16 mouse cellular contexts compared by ENCODE assay signal in the genomic region with DNA sequence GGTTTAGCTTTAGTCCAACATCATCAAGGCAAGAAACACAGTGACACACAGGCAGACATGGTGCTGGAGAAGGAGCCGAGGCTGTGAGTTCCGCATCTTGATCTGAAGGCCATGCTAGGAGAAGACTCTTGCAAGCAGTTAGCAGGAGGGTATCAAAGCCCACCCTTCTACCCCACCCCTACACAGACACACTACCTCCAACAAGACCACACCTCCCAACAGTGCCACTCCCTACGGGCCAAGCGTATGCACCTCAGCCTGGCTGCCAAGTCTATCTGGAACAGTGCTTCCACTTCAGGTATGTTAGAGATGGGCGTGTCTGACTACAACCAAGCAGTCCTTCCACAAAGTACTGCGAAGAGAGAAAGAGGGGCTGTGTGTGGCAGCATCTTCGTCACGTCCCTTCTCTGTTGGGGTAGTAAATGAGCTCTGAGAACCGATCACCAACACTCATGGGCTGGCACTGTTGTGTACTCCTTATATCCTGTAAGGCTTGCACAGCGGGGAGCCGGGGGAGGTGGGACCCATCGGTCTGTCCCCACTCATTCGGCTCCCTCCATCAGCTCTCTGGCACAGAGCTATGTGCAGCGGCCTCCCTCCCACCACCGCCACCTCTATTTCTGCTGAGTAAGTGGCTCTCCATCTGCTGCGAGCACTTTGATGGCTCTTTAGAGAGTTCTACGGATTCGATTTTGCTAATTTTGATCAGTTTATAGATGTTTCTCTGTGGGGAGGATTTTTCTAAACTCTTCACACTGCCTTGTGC. TPM values are rescaled to one million over a fixed set of nuclear protein-coding genes. Genes with fewer than 3 reads are reported as not detected.
A peak's percentile ranks its signal among the peaks of the same experiment; 100 is the strongest.
DNase-seq lines count a peak whose midpoint lies in the region; ATAC-seq lines count a peak whose summit lies in the region.
"Had no signal": no experiment of that assay in that cellular context is flagged by ENCODE, and none has a peak within 500 bp of the region (broad histone marks: within the 10 kb centered on the region; RNA-seq: fewer than 3 reads in every experiment).

No protein-coding gene starts in this region.

- peak; percentile 34; the same call in 1 of the 2 replicates for ATAC-seq in forebrain, embryonic 14.5 days
- no peak for ATAC-seq in forebrain, embryonic 11.5 days (replicated peaks; ENCODE audit: low FRiP score)
- no peak for ATAC-seq in kidney, embryonic 15.5 days (replicated peaks; ENCODE audit: low FRiP score)

- no peak overlapping the region for H3K9ac ChIP-seq in forebrain, embryonic 14.5 days (ENCODE audit: low read length)
- no peak overlapping the region for H3K9ac ChIP-seq in forebrain, embryonic 11.5 days (ENCODE audit: low read length)
- H3K9ac ChIP-seq in kidney, embryonic 15.5 days, result no peak overlapping the region
- H3K9ac ChIP-seq: embryonic facial prominence, embryonic 15.5 days; heart, embryonic 12.5 days; hindbrain, embryonic 13.5 days had no signal

- H3K9me3 ChIP-seq in forebrain, embryonic 14.5 days (replicated peaks; ENCODE audit: control insufficient read depth, low read length), result no peaks in the 10 kb centered on the region
- H3K9me3 ChIP-seq in forebrain, embryonic 11.5 days (ENCODE audit: control insufficient read depth, low read length), result no peaks in the 10 kb centered on the region
- H3K9me3 ChIP-seq in kidney, embryonic 15.5 days (replicated peaks), result no peaks in the 10 kb centered on the region
- H3K9me3 ChIP-seq: embryonic facial prominence, embryonic 15.5 days; heart, embryonic 12.5 days; hindbrain, embryonic 13.5 days; limb, embryonic 10.5 days had no signal

- H3K4me2 ChIP-seq in forebrain, embryonic 14.5 days (ENCODE audit: low read length), result no peak overlapping the region
- no peak overlapping the region for H3K4me2 ChIP-seq in forebrain, embryonic 11.5 days (ENCODE audit: low read depth, low read length, severe bottlenecking)
- no peak overlapping the region for H3K4me2 ChIP-seq in kidney, embryonic 15.5 days
- H3K4me2 ChIP-seq: embryonic facial prominence, embryonic 15.5 days; heart, embryonic 12.5 days; hindbrain, embryonic 13.5 days had no signal

- H3K4me3 ChIP-seq in forebrain, embryonic 14.5 days (ENCODE audit: low read depth, low read length), result no peak overlapping the region
- no peak overlapping the region for H3K4me3 ChIP-seq in forebrain, embryonic 11.5 days (ENCODE audit: low read depth, low read length)
- no peak overlapping the region for H3K4me3 ChIP-seq in kidney, embryonic 15.5 days (replicated peaks)
- H3K4me3 ChIP-seq: embryonic facial prominence, embryonic 15.5 days; heart, embryonic 12.5 days; hindbrain, embryonic 13.5 days; limb, embryonic 10.5 days had no signal

- no peaks in the 10 kb centered on the region for H3K36me3 ChIP-seq in forebrain, embryonic 14.5 days (ENCODE audit: control insufficient read depth, insufficient read depth, low read length)
- no peaks in the 10 kb centered on the region for H3K36me3 ChIP-seq in forebrain, embryonic 11.5 days (ENCODE audit: control insufficient read depth, insufficient read depth, low read length)
- no peaks in the 10 kb centered on the region for H3K36me3 ChIP-seq in kidney, embryonic 15.5 days
- H3K36me3 ChIP-seq: embryonic facial prominence, embryonic 15.5 days; heart, embryonic 12.5 days; hindbrain, embryonic 13.5 days; limb, embryonic 10.5 days had no signal

- H3K4me1 ChIP-seq in forebrain, embryonic 14.5 days (ENCODE audit: control insufficient read depth, insufficient read depth, low read length), result no peaks in the 10 kb centered on the region
- H3K4me1 ChIP-seq in forebrain, embryonic 11.5 days (replicated peaks; ENCODE audit: control insufficient read depth, insufficient read depth, low read length), result no peaks in the 10 kb centered on the region
- 0 out of 2 replicates have a peak, but pooled peaks cover 2% of the 10 kb centered on the region for H3K4me1 ChIP-seq in kidney, embryonic 15.5 days
- H3K4me1 ChIP-seq: embryonic facial prominence, embryonic 15.5 days; hindbrain, embryonic 13.5 days had no signal

- H3K27ac ChIP-seq in forebrain, embryonic 14.5 days (ENCODE audit: low read depth, low read length), result no peak overlapping the region
- H3K27ac ChIP-seq in forebrain, embryonic 11.5 days (ENCODE audit: low read depth, low read length), result no peak overlapping the region
- no peak overlapping the region for H3K27ac ChIP-seq in kidney, embryonic 15.5 days
- H3K27ac ChIP-seq: embryonic facial prominence, embryonic 15.5 days; hindbrain, embryonic 13.5 days; limb, embryonic 10.5 days had no signal

- DNase-seq in forebrain, embryonic 14.5 days (ENCODE audit: low spot score), result no peak
- no peak for DNase-seq in forebrain, embryonic 11.5 days (ENCODE audit: low spot score)
- DNase-seq in layer of hippocampus, adult 18-20 months (ENCODE audit: low spot score in 2 of 2), result peak; percentile 62 to 74
- DNase-seq in layer of hippocampus, adult 9-10 months (ENCODE audit: low spot score), result no peak
- peak; percentile 42 for DNase-seq in right cerebral cortex, adult 18-20 months
- no peak for DNase-seq in right cerebral cortex, postnatal 25 days
- DNase-seq in spleen, postnatal 10 days (ENCODE audit: low spot score in 2 of 2), result no peak
- DNase-seq: adrenal gland, postnatal 10 days had no signal

- no peaks in the 10 kb centered on the region for H3K27me3 ChIP-seq in forebrain, embryonic 14.5 days (replicated peaks; ENCODE audit: control insufficient read depth, insufficient read depth, low read length)
- no peaks in the 10 kb centered on the region for H3K27me3 ChIP-seq in forebrain, embryonic 11.5 days (ENCODE audit: control insufficient read depth, insufficient read depth, low read length)
- H3K27me3 ChIP-seq in kidney, embryonic 15.5 days, result no peaks in the 10 kb centered on the region
- H3K27me3 ChIP-seq: embryonic facial prominence, embryonic 15.5 days; heart, embryonic 12.5 days; hindbrain, embryonic 13.5 days had no signal

- 83% methylated on average over 18 of the region's 18 CpGs for WGBS in forebrain, embryonic 14.5 days
- WGBS in forebrain, embryonic 11.5 days, result 88% methylated on average over 18 of the region's 18 CpGs
- WGBS in kidney, embryonic 15.5 days, result 83% methylated on average over 18 of the region's 18 CpGs

RNA-seq across cellular contexts. Expression of a gene that starts 33.1 kb away (rescaled TPM):
- not detected in 2 replicates for polyA plus RNA-seq in forebrain, embryonic 14.5 days (2014; fragmentation: Nextera tagmentation; extraction: Ambion mirVana)
- not detected in 2 replicates for polyA plus RNA-seq in forebrain, embryonic 11.5 days (2014; fragmentation: Nextera tagmentation; extraction: Ambion mirVana)
- not detected for total RNA-seq in layer of hippocampus, adult 18-20 months (2021)
- polyA plus RNA-seq in kidney, embryonic 15.5 days (2015; fragmentation: Nextera tagmentation; extraction: Ambion mirVana), result not detected in 2 replicates
- total RNA-seq: adrenal gland, postnatal 10 days; gastrocnemius, adult 18-20 months had no signal
- polyA plus RNA-seq: heart, embryonic 12.5 days; hindbrain, embryonic 13.5 days; kidney, embryonic 14.5 days; thymus, postnatal 0 days had no signal

Comparison
In these comparisons a context has a peak if more than half of its experiments do, and no peak if none do; other contexts are left out.
1. DNase-seq: peak in layer of hippocampus, adult 18-20 months (2 of 2) and right cerebral cortex, adult 18-20 months (single experiment); none in forebrain, embryonic 14.5 days (single experiment), forebrain, embryonic 11.5 days (single experiment), layer of hippocampus, adult 9-10 months (single experiment), right cerebral cortex, postnatal 25 days (single experiment) and spleen, postnatal 10 days (0 of 2).